Mouse (Mus musculus) heart, postnatal 10 days (tissue): ENCODE data around the gene Lmnb2. TPM values are rescaled to one million over a fixed set of nuclear protein-coding genes. Genes with fewer than 3 reads are reported as not detected.

Experiments
- DNase-seq, 2 experiments: peaks; one replicate each; pipeline ENCODE4 v3.0.0; 2021
- intact Hi-C: fragments of 180-260 bp; cut with DNase I; formaldehyde crosslinking; loops from one replicate; pipeline ENCODE4 v1.15.1; 2025
- total RNA-seq, 2 experiments: library from RNA; stranded (reverse); gene quantifications; 2 replicates each; pipeline ENCODE4 v1.2.3; 2021

Lmnb2 gene
- total RNA-seq, 2 experiments from 2014 or later = 10.2 to 11.9 TPM

DNA sequence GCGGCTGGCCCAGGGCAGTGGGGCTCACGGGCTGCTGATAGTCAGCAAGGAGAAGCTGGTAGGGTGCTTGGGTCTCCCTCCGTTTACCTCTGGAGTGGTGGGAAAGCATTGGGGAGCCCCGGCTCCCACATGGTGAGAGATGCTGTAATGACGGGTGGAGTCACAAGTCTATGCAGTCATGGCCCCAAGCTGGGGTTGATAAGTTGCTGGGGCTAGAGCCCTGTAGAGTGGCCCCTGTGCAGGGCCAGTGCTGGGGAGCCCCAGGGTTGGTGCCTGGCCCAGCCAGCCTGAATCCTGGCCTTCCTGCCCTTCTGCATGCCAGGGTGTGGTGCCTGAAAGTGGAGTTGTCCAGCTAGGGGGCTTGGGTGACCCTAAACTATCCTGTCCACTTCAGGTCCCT is 55.7 kb downstream of the Lmnb2 start:
- intact Hi-C loops = no loop called here

GRCm38 (mm10) chr10:80858350-80858935 is 59.6 kb downstream of the Lmnb2 start:
- DNase-seq = no peak
- intact Hi-C loops = no loop called here

More for the DNA sequence above, 55.7 kb downstream of the Lmnb2 start:
- no peak for DNase-seq

GRCm38 (mm10) chr10:80857848-80858247 is 60.2 kb downstream of the Lmnb2 start:
- intact Hi-C loops = no loop called here
- no peak for DNase-seq

GRCm38 (mm10) chr10:80857386-80857785 is 60.7 kb downstream of the Lmnb2 start:
- intact Hi-C loops = no loop called here
- DNase-seq = no peak

GRCm38 (mm10) chr10:80856908-80857307 is 61.1 kb downstream of the Lmnb2 start:
- intact Hi-C loops = no loop called here
- no peak for DNase-seq

GRCm38 (mm10) chr10:80856267-80856666 is 61.8 kb downstream of the Lmnb2 start:
- intact Hi-C loops = no loop called here

DNA sequence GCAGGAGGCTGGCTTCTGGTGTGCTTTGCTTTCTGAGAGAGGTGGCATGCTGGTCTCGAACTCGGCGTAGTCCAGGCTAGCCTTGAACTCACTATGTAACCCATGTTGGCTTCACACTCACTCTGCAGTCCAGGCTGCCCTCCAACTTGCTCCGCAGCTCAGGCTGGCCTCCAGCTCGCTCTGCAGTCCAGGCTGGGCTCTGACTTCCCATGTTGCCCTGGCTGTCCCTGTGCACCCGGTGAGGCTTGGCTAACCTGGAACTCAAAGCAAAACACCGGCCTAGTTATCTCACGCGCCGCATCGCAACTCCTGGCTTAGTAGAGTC is 62.3 kb downstream of the Lmnb2 start:
- DNase-seq = no peak
- intact Hi-C loops = loop anchor here (2.0 kb wide), 1 partner anchor 29 kb away; the partner anchor contains the start of gene Oaz1

More at GRCm38 (mm10) chr10:80856267-80856666, 61.8 kb downstream of the Lmnb2 start:
- peak in 1 of 2 experiments; percentile 56 for DNase-seq

- intact Hi-C loops = loop anchor here (2.0 kb wide), 1 partner anchor 28 kb away; the partner anchor contains the start of gene Oaz1
- DNase-seq = peak; percentile 99
Observed at GRCm38 (mm10) chr10:80854913-80855748, 62.9 kb downstream of the Lmnb2 start, which contains the start of the genes Lsm7 and Sppl2b. Gene Lsm7 (minus strand): TSS chr10:80855209. Gene Sppl2b (plus strand): TSS chr10:80855275.

Other genes with a start within 250 kb of the Lmnb2 start
- gene Mknk2, start 240.1 kb downstream of the Lmnb2 start, total RNA-seq = 100 to 1,000 TPM; 143 to 159 TPM
- gene Mob3a, start 216.3 kb downstream of the Lmnb2 start, total RNA-seq = 10 to 100 TPM; 10.1 to 11.3 TPM
- 1 to 10 TPM; 2.9 to 4.1 TPM for gene Izumo4, start 216.1 kb downstream of the Lmnb2 start, total RNA-seq
- 10 to 100 TPM; 47.6 to 52.5 TPM for gene Ap3d1, start 176.0 kb downstream of the Lmnb2 start, total RNA-seq
- gene Dot1l, start 163.0 kb downstream of the Lmnb2 start, total RNA-seq = 10 to 100 TPM; 66.3 to 67.6 TPM
- 10 to 100 TPM; 36.8 to 41.4 TPM for gene Sf3a2, start 120.0 kb downstream of the Lmnb2 start, total RNA-seq
- 10 to 100 TPM; 32.6 to 32.9 TPM for gene Plekhj1, start 119.6 kb downstream of the Lmnb2 start, total RNA-seq
- gene Amh, start 113.0 kb downstream of the Lmnb2 start, total RNA-seq = under 1 TPM; 0.41 to 0.45 TPM
- gene Jsrp1, start 104.7 kb downstream of the Lmnb2 start, total RNA-seq = under 1 TPM in 1 of 2 experiments, not detected in 1; 0.74 TPM
- gene Oaz1, start 91.6 kb downstream of the Lmnb2 start, total RNA-seq = 1,000 to 10,000 TPM; 1,023 to 1,076 TPM
- 1 to 10 TPM; 3.8 to 6.5 TPM for gene Lingo3, start 74.2 kb downstream of the Lmnb2 start, total RNA-seq
- 10 to 100 TPM; 23.6 to 28.2 TPM for gene Lsm7, start 63.0 kb downstream of the Lmnb2 start, total RNA-seq
- gene Sppl2b, start 63.0 kb downstream of the Lmnb2 start, total RNA-seq = 10 to 100 TPM; 26.0 to 27.7 TPM
- gene Tmprss9, start 46.4 kb downstream of the Lmnb2 start, total RNA-seq = not detected
- gene Timm13, start 17.3 kb downstream of the Lmnb2 start, total RNA-seq = 100 to 1,000 TPM; 163 to 175 TPM
- gene Gadd45b, start 11.8 kb upstream of the Lmnb2 start, total RNA-seq = 10 to 100 TPM; 11.5 to 18.3 TPM
- 1 to 10 TPM in 1 of 2 experiments, under 1 TPM in 1; 0.67 to 1.1 TPM for gene Gng7, start 96.7 kb upstream of the Lmnb2 start, total RNA-seq
- gene Diras1, start 107.4 kb upstream of the Lmnb2 start, total RNA-seq = not detected
- gene Slc39a3, start 119.2 kb upstream of the Lmnb2 start, total RNA-seq = 10 to 100 TPM; 11.5 to 13.0 TPM
- gene Sgta, start 141.9 kb upstream of the Lmnb2 start, total RNA-seq = 100 to 1,000 TPM; 103 to 106 TPM
- 10 to 100 TPM; 11.5 to 14.9 TPM for gene Thop1, start 151.8 kb upstream of the Lmnb2 start, total RNA-seq
- gene Creb3l3, start 180.6 kb upstream of the Lmnb2 start, total RNA-seq = 1 to 10 TPM; 1.2 to 2.4 TPM
- gene Map2k2, start 187.7 kb upstream of the Lmnb2 start, total RNA-seq = 100 to 1,000 TPM; 129 to 131 TPM
- gene Zbtb7a, start 217.0 kb upstream of the Lmnb2 start, total RNA-seq = 10 to 100 TPM; 43.7 to 48.0 TPM
- gene Pias4, start 249.7 kb upstream of the Lmnb2 start, total RNA-seq = 10 to 100 TPM; 14.7 to 17.8 TPM